Mouse (Mus musculus) G1E-ER4 (cell line): ENCODE data around the gene Erlin1. TPM values are rescaled to one million over a fixed set of nuclear protein-coding genes. Genes with fewer than 3 reads are reported as not detected.

Source experiments
- GATA1 ChIP-seq: IDR thresholded peaks from one replicate; pipeline ENCODE4 v1.8.0; 2012; ENCODE audit warnings: low read length, inconsistent platforms
- polyA plus RNA-seq: library from polyadenylated mRNA; stranded (reverse); fragments of >175 nt; gene quantifications from 2 replicates; pipeline ENCODE4 v1.2.3, GENCODE M21; 2012

The Erlin1 gene
- polyA plus RNA-seq, 1 experiment: 11.8 TPM

DNA sequence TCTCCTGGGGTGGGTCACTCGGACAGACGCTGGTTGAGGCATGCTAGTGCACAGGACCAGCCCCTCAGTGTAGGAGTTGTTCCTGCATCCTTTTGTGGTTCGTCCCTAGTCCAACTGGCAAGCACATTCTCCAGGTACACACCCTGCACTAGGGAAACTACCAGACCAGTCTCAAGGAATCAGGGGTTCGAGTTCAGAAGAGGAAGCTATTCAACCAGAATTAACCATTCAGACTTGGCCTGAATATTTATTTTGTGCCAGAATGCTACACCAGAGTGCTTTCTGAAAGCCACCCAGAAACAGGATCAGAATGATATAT, 288 bp upstream of the Erlin1 start:
- TF ChIP-seq GATA1: no peak

DNA sequence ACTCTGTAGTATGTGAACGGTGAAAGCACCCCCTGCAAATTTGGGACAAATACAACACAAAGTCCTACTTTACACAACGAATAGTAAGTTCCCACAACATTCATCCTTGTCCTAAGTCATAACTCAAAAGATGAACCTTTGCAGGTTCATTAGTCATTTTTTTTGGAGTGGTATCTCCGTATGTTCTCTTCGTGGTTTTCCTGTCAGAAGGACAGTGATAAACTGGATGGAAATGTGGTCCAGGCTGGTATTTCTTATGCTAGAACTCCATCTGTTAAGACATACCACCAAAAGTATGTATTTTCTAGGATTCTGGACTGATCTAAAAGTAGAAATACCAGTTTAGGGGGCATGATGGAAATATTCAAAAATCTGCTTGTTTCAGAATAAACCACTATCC, 1.4 kb downstream of the Erlin1 start:
- TF ChIP-seq GATA1: no peak

DNA sequence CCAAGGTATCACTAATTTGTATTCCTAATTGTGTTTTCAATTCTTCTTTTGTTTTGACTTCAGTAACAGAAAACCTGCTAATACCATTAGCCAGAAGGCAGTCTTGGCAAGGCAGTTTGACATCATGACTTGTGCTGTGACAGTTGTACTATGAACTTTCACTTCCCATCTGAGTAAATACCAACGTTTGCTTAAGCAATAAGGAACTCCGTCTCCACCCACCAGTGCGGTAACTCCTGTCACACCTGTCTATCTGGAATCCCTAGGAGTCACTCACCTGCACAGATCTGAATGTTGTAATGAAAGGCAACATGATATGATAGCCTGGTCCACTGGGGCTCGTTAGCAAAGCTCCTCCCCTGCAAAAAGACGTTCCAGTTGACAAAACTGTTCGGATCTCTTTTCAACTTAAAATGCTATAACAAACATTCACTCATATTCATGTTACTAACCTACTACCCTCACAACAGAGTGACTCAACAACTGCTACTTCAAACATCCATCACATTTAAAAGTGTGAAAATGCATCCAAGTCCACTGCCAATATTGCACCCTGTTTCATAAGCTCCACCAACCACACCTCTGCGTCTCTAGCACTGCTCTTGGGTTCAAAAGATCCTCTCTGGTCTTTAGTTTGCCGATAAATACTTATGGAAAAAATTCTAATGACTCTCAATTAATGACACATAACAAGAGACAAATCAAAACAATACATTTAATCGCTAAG, 2.1 kb downstream of the Erlin1 start:
- no peak for TF ChIP-seq GATA1

DNA sequence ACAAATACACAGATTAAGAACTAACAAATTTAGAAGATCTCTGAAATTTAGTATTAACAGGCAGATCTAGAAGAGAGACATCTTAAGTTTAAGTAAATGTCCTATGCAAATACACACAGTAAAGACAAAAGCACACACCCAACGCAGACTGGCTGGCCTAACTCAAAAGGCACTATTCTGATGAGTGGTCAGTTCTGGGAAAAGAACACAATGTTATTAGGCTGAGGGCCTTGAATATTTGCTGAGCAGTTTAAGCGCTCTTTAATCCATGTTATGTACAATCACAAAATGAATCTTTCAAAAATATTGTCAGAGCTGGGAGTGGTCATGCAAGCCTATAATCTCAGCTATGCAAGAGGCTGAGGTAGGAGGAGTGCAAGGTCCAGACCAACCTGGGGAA, 4.9 kb downstream of the Erlin1 start:
- no peak for TF ChIP-seq GATA1

DNA sequence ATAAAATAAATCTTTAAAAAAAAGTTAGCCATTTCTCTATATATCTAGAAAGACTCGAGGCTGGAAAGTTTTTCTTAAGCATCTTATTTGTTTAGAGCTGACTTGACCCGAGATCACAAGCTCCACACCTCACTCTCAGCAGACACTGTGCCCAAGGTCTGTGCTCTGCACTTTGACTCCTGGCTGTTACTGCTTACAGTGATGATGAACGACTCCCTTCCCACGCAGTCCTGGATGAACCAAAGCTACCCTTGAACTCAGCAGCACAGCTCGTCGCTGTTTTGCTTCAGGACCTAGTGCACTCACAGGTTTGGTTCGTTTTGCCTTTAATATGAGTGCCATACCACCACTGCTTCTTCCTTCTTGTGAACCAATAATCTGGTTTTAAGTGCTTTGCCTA, 5.8 kb downstream of the Erlin1 start:
- TF ChIP-seq GATA1: no peak

DNA sequence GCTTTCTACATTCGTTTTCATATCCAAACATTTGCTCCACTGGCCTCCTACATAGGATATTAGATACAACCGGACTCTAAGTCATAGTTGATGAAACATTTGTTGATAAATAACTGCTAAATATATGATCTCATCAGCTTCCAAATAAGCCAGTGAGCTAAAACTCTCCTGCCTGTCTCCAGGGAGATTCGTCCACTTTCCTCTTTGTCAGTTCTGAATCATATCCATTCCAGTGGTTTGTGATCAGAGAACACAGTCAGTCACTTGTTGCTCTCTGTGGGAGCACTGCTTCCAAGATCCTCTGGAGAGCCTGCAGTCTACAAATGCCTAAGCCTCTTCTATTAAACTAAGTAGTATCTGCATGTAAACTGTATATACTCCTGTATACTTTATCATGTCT, 9.4 kb downstream of the Erlin1 start:
- TF ChIP-seq GATA1: no peak

DNA sequence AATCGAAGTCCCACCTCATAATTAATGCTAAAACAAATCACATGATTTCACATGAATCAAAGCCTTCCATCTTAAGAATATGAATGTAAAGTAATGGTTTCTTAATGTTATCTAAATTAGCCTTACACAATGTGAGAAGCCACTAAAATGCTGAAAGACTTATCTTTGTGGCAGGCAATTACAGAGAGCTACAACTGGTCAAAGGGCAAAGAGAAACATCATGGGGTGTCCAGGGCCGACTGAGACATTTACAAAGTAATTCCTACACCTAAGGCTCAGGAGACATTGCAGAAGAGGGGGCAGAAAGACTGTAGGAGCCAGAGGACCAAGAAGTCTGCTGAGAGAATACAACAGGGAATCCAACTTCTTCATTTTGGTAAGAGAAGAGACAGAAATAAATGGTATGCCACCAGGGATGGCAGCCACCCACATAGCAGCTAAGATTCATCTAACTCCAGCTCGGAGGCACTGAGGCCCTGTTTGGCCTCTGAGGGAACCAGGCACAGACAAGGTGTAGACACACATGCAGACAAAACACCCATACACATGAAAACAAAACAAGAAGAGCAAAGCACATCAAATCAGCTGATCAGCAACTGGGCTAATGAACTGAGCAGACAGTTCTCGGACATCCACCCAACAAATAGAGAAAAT, 14.3 kb downstream of the Erlin1 start:
- no peak for TF ChIP-seq GATA1

DNA sequence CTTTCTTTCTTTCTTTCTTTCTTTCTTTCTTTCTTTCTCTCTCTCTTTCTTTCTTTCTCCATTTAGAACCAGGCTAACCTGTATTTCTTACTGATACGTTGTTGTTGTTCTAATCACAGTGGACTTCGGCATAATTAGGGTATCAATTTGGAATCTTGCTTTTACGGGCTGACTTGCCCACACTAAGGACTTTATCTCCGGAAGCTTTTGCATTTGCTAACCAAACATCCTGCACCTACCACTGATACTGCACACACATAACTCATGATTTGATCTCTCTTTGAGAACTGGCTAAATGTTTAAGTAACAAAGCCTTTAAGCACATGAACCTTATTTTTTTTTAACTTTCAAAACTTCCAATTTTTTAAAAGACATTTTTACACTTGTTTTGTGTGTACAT, 19.2 kb downstream of the Erlin1 start:
- peak; percentile 31 for TF ChIP-seq GATA1

DNA sequence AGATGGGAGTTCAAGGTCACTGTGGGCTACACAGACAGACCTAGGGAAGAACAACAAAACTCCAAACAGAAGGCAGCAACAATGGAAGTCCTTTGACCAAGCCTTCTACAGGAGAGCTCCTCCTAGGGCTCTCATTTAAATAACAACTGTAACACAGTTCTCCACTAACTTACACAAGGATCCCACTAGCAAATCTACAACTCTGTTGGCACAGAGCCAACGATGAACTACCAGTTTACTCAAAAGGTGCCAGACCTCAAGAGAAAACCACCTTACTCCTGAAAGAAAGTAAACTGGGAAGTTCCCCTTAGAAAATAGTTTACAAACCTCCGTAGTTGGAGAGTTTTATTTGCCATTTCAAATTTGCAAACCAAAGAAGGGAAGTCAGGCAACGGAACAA, 20.3 kb downstream of the Erlin1 start:
- TF ChIP-seq GATA1: no peak

DNA sequence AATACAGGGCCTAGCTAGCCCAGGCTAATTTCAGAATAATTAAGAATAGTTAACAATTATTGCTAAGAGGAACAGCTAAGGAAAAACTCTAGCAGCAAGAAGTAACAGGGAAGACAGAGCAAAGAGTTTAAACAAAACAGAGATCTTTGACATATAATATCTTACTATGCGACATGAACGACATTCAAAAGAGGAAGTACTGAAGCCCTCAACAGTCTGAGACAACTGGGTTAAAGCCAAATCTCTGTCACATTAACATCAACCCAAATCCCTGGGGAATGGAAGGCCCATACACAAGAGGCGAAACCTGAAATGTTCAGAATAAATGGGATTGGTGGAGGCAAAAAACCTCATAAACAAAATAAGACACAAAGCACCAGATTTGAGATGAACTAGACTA, 23.7 kb downstream of the Erlin1 start:
- no peak for TF ChIP-seq GATA1

DNA sequence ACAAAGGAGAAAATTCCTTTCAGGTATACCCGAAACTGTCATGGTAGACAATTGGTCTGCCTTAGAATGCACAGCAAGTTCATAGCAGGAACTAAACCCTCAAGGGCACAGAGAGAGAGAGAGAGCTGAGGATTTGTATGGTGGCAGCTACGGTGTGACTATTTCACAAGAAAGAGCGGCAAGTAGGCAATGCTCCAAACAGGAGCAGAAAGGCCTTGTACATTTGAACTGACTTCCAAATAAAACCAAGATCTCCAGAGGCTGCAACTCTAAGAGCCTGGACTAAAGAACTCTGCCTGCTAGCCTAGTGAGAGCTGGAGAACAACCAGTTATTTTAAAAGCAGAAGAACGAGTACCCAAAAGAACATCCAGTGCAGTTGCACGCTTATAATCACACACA, 27.5 kb downstream of the Erlin1 start:
- no peak for TF ChIP-seq GATA1

DNA sequence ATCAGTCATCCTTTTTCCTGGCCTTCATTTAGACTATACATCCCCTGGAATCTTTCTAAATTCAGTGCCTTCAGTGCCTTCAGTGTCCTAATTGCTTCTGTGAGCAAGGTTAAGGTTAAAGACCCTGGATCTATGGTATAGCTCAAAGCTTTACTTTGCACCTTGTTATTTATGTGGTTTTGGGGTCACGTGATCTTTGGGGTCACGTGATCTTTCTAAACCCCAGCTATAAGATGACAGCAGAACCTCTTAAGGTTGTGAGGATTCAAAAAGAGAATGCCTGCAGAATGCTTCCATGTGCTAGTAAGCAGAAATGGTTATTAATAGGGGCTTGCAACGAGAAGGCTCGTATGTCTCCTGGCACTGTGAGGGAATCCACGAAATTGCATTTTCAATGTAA, 36.2 kb downstream of the Erlin1 start:
- TF ChIP-seq GATA1: no peak

DNA sequence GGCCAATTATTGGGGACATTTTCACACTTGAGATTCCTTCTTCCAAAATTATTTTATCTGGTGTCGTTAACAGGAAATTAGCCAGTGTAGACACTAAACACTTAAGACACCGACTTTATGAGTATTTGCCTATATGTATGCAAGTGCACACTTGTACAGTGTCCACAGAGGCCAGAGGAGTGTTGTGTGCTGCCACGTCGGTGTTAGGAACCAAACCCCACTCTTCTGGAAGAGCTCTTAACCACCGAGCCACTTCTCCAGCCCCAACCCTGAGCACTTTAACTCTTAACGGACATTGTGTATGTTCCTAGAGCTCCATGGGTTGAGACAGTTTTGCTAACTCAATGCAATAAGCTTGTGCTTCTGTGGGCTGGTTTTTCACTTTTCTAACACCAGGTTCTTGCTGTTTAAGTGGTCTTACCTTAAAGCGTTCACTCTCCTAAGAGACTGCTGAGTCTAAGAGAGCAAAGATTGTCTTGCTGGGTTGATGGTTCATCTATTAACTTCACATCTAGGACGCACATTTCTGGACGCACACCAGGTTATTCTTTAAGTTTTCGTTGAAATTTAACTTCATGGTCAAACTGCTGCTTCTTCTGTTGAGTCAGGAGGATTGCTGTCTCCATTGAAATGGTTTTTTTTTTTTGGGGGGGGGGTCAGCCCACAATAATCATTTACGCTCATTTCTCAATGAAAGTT, 37.4 kb downstream of the Erlin1 start:
- TF ChIP-seq GATA1: no peak

DNA sequence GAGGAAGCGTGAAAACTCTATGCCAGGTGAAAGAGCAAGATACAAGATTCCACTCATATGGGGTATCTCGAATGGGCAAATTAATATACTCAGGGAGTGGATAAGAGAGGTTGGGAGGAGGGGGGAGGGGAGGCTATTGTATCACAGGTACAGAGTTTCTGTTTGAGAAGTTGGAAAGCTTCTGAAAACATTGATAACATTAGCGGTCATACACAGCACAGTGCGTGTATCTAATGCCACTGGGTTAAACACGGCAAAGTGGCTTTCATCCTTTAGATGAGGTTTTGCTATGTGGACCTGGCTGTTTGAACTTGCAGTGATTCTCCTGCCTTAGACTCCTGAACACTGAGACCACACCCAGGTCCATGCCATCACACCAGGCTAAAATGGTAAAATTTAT, 39.6 kb downstream of the Erlin1 start:
- TF ChIP-seq GATA1: no peak

DNA sequence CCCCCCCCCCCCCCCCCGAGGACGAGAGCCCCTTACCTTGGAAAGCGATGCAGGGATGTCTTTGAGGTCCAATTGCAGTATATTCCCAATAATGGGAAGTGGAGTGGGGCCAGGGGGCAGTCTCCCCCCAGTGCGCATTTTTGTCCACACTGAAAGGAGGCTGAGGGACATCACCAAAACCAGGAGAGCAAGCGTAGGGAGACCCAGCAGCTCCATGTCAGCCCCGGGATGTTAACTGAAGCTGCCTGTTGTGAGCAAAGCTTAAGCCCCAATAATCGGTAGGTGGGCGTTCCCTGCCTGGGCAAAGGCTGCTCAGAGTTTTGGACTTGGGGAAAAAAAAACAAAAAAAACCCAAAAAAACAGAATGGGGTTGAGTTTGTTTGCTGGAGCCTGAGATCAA, 40.6 kb downstream of the Erlin1 start, which contains the start of gene Cyp2c23:
Gene Cyp2c23 (minus strand): TSS at position 237 of the 400 bp plus-strand sequence.
- no peak for TF ChIP-seq GATA1

DNA sequence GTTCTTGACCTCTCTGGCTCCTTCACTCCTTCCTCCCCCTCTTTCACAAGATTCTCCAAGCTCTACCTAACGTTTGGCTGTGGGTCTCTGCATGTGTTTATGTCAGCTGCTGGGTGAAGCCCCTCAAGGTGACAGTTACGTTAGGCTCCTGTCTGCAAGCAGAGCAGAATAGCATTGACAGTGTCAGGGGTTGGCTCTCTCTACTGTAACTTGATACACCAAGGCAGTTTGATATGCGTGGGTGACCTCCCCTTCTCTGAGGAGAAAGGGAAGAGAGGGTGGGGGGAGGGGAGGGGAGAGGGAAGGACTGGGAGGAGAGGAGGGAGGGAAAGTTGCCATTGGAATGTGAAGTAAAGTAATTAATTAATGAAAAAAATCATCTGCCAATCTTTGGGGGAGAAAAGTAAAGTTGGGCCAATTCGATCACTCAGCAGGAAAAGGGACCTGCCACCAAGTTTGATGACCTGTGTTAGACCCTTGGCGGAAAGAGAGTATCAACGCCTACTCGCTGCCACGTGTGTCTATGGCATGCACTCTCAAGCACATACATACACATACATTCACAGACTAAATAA, 42.5 kb downstream of the Erlin1 start:
- TF ChIP-seq GATA1: no peak
